ENCODE assay signal across 8 mouse cellular contexts in the genomic region with DNA sequence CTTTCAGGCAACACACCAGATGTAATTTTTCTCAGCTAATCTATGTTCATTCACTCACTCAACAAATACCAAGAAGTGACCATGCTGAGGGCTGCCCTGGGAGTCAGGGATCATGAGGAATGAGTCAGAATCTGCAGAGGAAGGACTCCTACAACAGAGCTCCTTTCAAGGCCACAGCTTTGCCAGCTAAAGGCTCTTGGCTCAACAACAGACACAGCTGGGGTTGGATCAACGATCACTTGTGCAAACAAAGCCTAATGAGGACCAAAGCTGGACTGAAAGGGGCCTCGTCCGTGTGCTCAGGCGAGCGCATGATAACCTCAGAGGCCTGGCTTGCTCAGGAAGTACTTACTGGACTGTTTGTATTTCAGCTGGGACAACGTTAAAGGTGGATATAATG. TPM values are rescaled to one million over a fixed set of nuclear protein-coding genes. Genes with fewer than 3 reads are reported as not detected.
DNase-seq lines count a peak whose midpoint lies in the region; ATAC-seq and TF ChIP-seq lines count a peak whose summit lies in the region.

No protein-coding gene starts in this region.

- peaks cover 13% of the 10 kb centered on the region for H3K4me1 ChIP-seq in forebrain, embryonic 13.5 days
- H3K4me1 ChIP-seq in forebrain, embryonic 11.5 days (replicated peaks; ENCODE audit: control insufficient read depth, insufficient read depth, low read length) = peaks cover 8% of the 10 kb centered on the region; the same call in 1 of the 2 replicates
- H3K4me1 ChIP-seq in testis, adult 2 months (ENCODE audit: control insufficient read depth, insufficient read depth, low read length) = no peaks in the 10 kb centered on the region

- peaks cover 72% of the 10 kb centered on the region for H3K36me3 ChIP-seq in forebrain, embryonic 13.5 days (ENCODE audit: poor library complexity, severe bottlenecking)
- H3K36me3 ChIP-seq in forebrain, embryonic 11.5 days (ENCODE audit: control insufficient read depth, insufficient read depth, low read length) = no peaks in the 10 kb centered on the region
- H3K36me3 ChIP-seq in testis, adult 2 months (ENCODE audit: control insufficient read depth, insufficient read depth, low read length) = no peaks in the 10 kb centered on the region; the same call in 1 of the 2 replicates

- no peak for DNase-seq in forebrain, embryonic 11.5 days (ENCODE audit: low spot score)
- no peak for DNase-seq in testis, postnatal 10 days (ENCODE audit: low spot score)
- DNase-seq in heart, postnatal 10 days = peak; percentile 40 to 55
- DNase-seq in retina, embryonic 14.5 days (ENCODE audit: low spot score) = peak; percentile 73
- no peak for DNase-seq in cerebellum, postnatal 36 days
- DNase-seq in spleen, postnatal 36 days (ENCODE audit: low spot score in 2 of 2) = no peak

- no peak overlapping the region for H3K9ac ChIP-seq in forebrain, embryonic 13.5 days
- no peak overlapping the region for H3K9ac ChIP-seq in forebrain, embryonic 11.5 days (ENCODE audit: low read length)

- no peak for TF ChIP-seq CTCF in testis, adult 2 months (IDR thresholded peaks at IDR 0.05; ENCODE audit: control insufficient read depth, insufficient read depth, insufficient replicate concordance, low read depth, low read length)

- intact Hi-C loops in heart, postnatal 10 days (cut with DNase I) = loop anchor here (2.0 kb wide), 1 partner anchor 55 kb away; no protein-coding TSS in a partner anchor

- H3K27ac ChIP-seq in forebrain, embryonic 13.5 days = peak overlapping the region; percentile 3; the same call in 1 of the 2 replicates
- H3K27ac ChIP-seq in forebrain, embryonic 11.5 days (ENCODE audit: low read depth, low read length) = no peak overlapping the region
- peak overlapping the region; percentile 16; the same call in 1 of the 2 replicates for H3K27ac ChIP-seq in testis, adult 2 months (ENCODE audit: control insufficient read depth, insufficient read depth, low read depth, low read length)

- no peaks in the 10 kb centered on the region for H3K27me3 ChIP-seq in forebrain, embryonic 13.5 days
- no peaks in the 10 kb centered on the region for H3K27me3 ChIP-seq in forebrain, embryonic 11.5 days (ENCODE audit: control insufficient read depth, insufficient read depth, low read length)
- no peaks in the 10 kb centered on the region for H3K27me3 ChIP-seq in testis, adult 2 months (ENCODE audit: control insufficient read depth, insufficient read depth, low read length)

- H3K4me2 ChIP-seq in forebrain, embryonic 13.5 days = no peak overlapping the region
- no peak overlapping the region for H3K4me2 ChIP-seq in forebrain, embryonic 11.5 days (ENCODE audit: low read depth, low read length, severe bottlenecking)

- 7% methylated on average over 6 of the region's 6 CpGs for WGBS in forebrain, embryonic 13.5 days
- 9% methylated on average over 6 of the region's 6 CpGs for WGBS in forebrain, embryonic 11.5 days

- no peak for TF ChIP-seq POLR2A in testis, adult 2 months (IDR thresholded peaks at IDR 0.05; ENCODE audit: control insufficient read depth, low read depth, low read length)

- no peak overlapping the region for H3K4me3 ChIP-seq in forebrain, embryonic 13.5 days
- H3K4me3 ChIP-seq in forebrain, embryonic 11.5 days (ENCODE audit: low read depth, low read length) = no peak overlapping the region
- H3K4me3 ChIP-seq in testis, adult 2 months (ENCODE audit: control insufficient read depth, low read depth, low read length) = no peak overlapping the region

- no peaks in the 10 kb centered on the region for H3K9me3 ChIP-seq in forebrain, embryonic 13.5 days (replicated peaks)
- no peaks in the 10 kb centered on the region for H3K9me3 ChIP-seq in forebrain, embryonic 11.5 days (ENCODE audit: control insufficient read depth, low read length)

- no peak for ATAC-seq in forebrain, embryonic 13.5 days
- no peak for ATAC-seq in forebrain, embryonic 11.5 days (replicated peaks; ENCODE audit: low FRiP score)

RNA-seq across cellular contexts. Expression of gene Cdkl1, which starts 23.2 kb away (rescaled TPM):
- polyA plus RNA-seq in forebrain, embryonic 13.5 days (2015; fragmentation: Nextera tagmentation; extraction: Ambion mirVana) = 1.1 and 1.5 TPM in 2 replicates
- polyA plus RNA-seq in forebrain, embryonic 11.5 days (2014; fragmentation: Nextera tagmentation; extraction: Ambion mirVana) = 0.31 and 0.81 TPM in 2 replicates
- 7.9 and 8.2 TPM in 2 replicates for polyA plus RNA-seq in testis, adult 2 months (2012; rRNA removed)
- total RNA-seq in heart, postnatal 10 days (2021) = 1 to 10 TPM; 7.0 to 9.2 TPM

Comparison
In these comparisons a context has a peak if more than half of its experiments do, and no peak if none do; other contexts are left out.
1. DNase-seq: peak in heart, postnatal 10 days (2 of 2) and retina, embryonic 14.5 days (single experiment); none in forebrain, embryonic 11.5 days (single experiment), testis, postnatal 10 days (single experiment), cerebellum, postnatal 36 days (0 of 2) and spleen, postnatal 36 days (0 of 2).